Mouse (Mus musculus): ENCODE data around the gene Gm49510. TPM values are rescaled to one million over a fixed set of nuclear protein-coding genes. Genes with fewer than 3 reads are reported as not detected.

Gm49510 gene
- total RNA-seq, 1 experiment from 2014 or later: 1.0 TPM

DNA sequence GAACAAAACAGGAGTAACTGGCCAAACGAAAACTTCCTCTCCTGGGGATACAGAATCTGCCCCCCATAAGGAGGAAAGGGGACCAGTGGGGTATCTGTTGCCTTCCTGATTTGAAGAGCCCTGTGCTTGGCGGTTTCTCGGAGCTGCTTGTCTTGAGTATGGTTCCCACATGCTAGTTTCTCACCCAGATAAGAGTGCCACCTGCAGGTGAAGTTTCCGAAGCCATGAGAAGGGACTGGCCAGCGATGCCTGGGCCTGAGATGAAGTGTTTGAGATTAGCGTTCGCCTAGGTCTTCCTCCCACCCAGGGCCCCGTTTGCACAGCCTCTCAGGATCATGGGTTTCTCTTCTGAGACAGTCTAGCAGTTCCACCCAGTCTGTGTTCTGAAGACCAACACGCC, 12.6 kb downstream of the Gm49510 start:
- no peak for ATAC-seq (ENCODE audit: extremely low read depth, insufficient number of reproducible peaks, low FRiP score, poor library complexity, severe bottlenecking)

DNA sequence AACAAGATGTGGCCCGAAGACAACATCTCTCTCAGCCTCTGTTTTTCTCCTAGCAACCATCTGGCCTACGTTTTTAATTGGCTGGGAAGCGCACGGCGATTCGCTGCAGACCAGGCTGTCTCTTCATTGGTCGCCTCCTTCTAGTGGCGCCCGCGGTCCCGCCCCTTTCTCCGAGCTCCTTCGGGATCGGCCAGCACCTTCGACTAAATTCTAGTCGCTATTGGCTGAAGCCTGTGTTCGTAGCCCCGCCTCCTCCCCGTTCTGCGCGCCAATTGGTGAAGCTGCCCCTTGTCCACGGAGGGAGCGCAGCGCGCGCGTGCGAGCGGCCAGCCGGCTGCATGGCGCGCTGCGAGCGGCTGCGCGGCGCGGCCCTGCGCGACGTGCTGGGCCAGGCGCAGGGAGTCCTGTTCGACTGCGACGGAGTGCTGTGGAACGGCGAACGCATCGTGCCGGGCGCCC, 14.2 kb downstream of the Gm49510 start, which contains the start of gene Pdxp:
TSS of gene Pdxp (plus strand) at position 288 of the 459 bp plus-strand sequence.
- peak; percentile 82 for ATAC-seq (ENCODE audit: extremely low read depth, insufficient number of reproducible peaks, low FRiP score, poor library complexity, severe bottlenecking)

DNA sequence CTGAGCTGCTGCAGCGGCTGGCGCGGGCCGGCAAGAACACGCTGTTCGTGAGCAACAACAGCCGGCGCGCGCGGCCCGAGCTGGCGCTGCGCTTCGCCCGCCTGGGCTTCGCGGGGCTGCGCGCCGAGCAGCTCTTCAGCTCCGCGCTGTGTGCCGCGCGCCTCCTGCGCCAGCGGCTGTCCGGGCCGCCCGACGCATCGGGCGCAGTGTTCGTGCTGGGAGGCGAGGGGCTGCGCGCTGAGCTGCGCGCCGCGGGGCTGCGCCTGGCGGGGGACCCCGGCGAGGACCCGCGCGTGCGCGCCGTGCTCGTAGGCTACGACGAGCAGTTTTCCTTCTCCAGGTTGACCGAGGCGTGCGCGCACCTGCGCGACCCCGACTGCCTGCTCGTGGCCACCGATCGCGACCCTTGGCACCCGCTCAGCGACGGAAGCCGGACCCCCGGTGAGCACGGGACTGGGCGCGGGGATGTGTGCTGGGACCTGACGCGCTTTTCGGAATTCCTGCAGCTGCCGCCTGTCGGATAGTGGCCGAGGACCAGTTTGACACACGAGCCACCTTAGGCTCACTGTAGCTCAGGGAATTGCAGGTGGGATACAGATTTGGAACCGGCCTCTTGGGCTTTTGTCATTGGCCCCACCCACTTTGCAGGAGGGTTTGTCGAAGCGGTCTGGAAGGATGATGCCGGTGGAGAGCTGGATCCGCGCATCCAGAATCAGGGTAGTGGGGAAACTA, 14.8 kb downstream of the Gm49510 start:
- no peak for ATAC-seq (ENCODE audit: extremely low read depth, insufficient number of reproducible peaks, low FRiP score, poor library complexity, severe bottlenecking)

DNA sequence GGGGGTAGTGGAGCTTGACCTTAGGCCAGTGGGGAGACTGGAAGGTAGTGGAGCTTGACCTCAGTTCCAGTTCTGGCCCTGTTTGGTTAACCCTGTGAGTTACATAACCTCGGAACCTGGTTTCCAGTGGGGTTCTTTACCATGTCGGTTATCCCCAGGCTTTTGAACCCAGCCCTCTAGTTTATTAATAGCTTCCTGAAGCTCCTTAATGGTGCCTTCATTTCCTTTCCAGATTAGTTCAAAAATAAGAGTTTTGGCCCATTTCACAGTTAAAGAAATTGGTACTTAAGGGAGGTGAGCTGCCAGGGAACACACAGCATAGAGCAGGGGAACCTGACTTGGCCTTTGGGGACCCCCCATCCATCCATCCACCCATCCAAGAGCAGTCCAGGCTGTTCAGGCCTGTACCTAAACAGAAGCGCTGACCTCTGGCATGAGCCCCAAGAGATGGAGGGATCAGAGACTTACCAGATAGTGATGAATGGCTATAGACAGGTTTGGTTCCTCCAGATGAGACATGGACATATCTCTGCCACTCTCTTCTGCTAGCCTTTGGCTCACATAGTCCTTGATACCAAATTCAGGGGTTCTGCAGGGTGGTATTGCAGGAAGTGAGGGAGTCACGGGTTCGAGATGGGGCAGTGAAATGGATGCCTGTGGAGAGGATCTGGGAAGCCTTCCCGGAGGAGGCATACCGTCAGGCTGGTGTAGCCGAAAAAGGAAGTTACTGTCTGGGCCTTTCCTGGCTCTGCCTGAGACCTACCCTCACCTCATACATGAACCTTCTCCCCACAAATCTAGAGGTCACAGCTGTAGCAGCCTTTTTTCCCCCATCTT, 15.6 kb downstream of the Gm49510 start:
- ATAC-seq (ENCODE audit: extremely low read depth, insufficient number of reproducible peaks, low FRiP score, poor library complexity, severe bottlenecking): no peak

DNA sequence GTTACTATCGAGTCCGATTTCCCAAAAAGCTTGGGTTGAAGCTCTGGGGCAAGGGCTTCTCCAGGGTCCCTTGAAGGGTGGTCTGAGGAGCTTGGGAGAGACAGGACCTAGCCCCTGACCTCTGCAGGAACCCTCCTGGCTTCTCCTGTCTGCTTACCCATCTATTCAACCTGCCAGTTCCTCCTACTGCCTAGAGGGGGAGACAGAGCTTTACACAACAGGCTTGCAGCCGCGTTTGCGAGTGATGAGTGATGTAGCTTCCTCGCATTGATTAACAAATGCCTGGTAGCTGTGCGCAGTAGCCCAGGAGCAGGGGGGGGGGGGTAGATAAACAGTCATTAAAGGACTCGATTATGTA, 16.2 kb downstream of the Gm49510 start:
- ATAC-seq (ENCODE audit: extremely low read depth, insufficient number of reproducible peaks, low FRiP score, poor library complexity, severe bottlenecking): peak; percentile 67

DNA sequence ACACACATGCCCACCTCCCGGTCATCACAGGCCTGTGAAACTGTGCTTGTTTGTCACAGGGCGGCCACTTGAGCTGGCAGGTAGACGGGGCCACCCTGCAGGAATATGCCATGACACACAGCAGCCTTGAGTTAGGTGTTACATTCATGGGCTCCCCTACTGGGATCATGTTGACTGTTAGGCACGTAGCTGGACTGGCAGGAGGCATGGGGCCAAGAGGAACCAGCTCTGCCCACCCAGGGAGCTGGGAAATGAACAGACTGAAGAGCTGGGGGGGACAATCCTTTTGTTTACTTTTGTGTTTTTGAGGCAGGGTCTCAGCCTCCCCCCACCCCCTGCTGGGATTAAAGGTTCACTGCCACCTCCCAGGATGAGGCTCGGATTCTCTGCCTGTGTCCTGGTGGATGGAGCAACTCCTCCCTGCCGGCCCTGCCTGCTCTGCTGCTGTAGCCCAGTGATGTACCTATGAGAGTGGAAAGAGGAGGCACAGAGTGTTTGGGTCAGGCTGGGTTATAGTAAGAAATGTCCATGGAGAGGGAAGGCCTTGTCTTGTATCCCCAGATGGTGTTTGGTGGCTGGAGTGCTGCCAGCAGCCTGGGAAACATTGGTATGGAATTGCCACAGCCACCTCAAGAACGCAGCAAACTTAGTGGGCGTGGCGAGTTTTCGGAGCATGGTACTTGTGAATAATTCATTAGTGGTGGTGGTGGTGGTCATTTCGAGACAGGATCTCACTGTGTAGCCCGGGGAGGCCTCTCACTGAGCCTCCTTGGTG, 16.8 kb downstream of the Gm49510 start:
- ATAC-seq (ENCODE audit: extremely low read depth, insufficient number of reproducible peaks, low FRiP score, poor library complexity, severe bottlenecking): no peak

DNA sequence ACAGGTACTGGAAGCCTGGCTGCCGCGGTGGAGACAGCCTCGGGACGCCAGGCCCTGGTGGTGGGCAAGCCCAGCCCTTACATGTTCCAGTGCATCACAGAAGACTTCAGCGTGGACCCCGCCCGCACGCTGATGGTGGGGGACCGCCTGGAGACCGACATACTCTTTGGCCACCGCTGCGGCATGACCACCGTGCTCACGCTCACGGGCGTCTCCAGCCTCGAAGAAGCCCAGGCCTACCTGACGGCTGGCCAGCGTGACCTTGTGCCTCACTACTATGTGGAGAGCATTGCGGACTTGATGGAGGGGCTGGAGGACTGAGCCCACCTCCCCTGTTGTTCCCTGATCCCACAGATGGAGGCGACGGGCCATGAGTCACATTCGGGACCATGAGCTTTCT, 18.7 kb downstream of the Gm49510 start:
- ATAC-seq (ENCODE audit: extremely low read depth, insufficient number of reproducible peaks, low FRiP score, poor library complexity, severe bottlenecking): no peak

DNA sequence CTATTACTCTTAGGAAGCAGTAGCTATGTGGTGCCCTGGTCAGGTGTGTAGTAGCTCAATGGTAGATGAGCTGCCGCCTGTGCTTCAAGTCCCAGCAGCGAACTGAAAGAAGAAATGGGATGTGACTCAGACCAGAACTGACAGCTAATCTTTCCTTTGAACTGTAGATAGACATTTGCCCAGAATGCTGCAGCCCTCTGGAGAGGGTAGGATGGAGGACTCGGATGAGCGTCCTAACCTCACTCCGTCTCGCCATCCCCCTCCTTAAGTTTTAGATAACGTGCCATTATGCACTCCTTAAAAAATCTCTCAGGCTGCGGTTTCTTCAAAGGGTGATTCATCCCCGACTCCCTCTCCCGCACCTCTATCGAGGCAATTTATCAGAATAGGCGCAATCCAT, 20.4 kb downstream of the Gm49510 start:
- ATAC-seq (ENCODE audit: extremely low read depth, insufficient number of reproducible peaks, low FRiP score, poor library complexity, severe bottlenecking): no peak

DNA sequence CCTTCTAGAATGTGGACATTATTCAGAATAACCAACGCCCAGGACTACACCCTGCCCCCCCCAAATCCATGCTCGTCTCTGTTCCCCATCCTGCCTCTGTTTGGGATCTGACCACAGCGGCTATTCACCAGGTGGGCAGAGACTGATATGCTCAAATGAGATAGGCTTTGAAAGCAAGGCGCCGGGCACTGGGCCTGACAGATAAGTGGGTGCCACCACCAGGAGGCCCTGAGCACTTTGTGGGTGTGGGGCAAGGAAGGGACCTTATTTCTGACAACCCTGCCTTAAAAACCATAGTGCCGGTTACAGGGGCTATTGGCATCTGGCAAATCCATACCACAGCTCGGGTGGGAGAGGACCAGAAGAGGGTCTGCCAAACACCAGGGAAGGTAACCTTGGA, 23.2 kb downstream of the Gm49510 start:
- ATAC-seq (ENCODE audit: extremely low read depth, insufficient number of reproducible peaks, low FRiP score, poor library complexity, severe bottlenecking): no peak

DNA sequence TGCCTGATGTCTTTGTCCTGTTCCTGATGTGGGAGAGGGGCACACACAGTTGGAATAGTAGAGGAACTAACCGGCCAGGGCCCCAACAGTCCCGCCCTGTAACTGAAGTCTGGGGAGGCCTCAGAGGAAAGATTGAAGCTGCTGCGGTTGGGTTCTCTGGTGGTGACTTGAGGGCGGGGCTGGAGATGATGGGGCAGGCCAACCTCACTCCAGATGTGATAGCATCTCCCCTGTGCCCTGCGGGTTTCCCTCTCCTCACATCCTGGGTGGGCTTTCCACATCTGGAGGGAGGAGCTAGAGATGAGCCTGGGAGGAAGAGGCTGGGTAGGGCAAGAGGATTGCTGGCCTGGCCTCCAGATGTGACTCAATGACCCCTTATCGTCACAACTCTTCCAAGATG, 24.1 kb downstream of the Gm49510 start:
- no peak for ATAC-seq (ENCODE audit: extremely low read depth, insufficient number of reproducible peaks, low FRiP score, poor library complexity, severe bottlenecking)

DNA sequence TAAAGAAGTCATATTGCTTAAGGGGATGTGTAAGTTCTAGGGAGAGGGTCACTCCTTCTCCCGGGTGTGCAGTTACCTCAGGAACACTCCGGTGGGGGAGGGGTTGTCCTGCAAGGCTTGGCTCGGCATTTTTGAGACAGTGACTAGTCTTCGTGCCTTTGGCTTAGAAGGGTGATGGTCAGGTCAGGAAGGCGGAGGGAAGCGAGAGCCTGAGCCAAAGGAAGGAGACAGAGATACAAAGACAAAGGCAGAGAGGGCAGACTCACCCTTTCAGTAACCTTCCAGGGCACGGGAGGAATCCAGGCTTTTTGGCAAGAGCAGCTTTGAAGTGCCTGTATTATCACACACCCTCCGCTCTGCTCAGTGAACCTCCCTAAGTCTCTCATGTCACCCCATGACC, 25.7 kb downstream of the Gm49510 start:
- no peak for ATAC-seq (ENCODE audit: extremely low read depth, insufficient number of reproducible peaks, low FRiP score, poor library complexity, severe bottlenecking)

DNA sequence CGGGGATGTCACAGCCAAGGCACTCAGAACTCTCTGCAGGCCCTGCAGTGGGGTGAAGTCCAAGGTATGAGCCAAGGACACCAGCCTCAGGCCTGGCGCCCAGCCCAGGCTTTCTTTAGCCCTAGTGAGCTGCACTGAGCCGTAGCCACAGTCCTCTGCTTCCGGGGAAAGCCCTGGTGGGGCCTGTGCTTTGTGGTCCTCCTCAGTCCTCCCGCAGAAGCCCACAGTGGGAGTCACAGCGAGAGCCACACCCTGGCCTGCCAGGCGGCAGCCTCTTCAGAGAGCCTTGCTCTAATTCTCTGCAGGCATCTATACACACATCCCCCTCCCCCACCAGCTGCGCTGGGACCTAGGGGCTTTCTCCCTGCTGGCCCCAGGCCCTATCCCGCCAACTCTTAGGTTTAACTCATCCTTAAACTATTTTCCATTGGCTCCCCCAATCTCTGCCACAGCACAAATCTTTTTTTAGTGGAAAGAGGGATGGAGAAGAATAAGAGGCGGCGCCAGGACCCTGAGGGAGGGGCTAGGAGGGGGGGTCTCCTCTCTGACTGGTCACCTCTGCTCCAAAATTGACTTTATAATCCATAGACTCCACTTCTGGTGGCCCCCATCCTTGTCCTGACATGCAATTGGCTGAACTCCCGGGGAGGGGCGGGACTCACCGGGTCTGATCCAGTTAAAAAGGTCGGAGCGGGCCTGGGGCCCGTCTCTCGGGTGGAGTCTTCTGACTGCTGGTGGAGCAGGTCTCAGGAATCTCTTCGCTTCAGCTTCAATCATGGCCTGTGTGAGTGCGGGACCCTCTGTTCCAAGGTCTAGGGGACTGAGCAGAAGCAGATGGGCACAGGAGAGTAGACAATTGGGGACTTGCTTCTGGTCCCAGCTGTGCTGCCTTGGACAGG, 26.8 kb downstream of the Gm49510 start, which contains the start of gene Lgals1:
TSS of gene Lgals1 (plus strand) at position 705 of the 899 bp plus-strand sequence.
- ATAC-seq (ENCODE audit: extremely low read depth, insufficient number of reproducible peaks, low FRiP score, poor library complexity, severe bottlenecking): no peak

DNA sequence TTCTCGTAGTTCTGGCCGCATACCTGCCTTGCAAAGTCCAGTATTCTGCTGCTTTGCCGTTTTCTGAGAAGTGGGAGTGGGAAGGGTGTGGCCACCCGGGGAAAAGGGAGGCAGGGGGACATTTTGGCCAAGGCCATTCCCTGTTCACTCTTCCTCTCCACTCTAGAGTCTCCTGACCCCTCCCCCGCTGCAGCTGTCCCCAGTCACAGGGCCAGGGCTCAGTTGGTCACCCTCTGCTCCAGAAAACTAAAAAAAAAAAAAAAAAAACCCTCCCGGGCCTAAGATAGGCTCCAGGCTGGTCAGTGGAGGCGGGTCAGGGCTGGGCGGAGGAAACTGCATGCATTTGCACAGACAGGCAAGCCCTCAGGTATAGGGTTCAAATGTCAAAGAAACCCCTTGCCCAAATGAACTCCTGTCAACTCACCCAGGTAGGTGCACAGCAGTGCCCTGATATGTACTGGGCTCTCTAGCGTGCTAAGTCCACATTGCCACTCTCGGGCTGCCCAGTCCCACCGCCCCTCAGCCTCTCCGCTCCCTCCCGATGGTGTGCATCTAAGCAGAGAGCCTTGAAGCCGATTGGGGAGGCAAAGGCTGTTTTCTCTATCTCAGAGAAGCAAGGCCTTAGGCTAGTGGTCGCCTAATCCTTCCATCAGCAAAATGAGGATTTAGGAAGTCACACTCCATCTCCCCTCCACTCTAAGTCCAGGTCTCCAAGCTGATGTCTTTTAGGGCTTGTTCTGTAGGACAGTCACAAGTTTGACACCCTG, 27.7 kb downstream of the Gm49510 start:
- no peak for ATAC-seq (ENCODE audit: extremely low read depth, insufficient number of reproducible peaks, low FRiP score, poor library complexity, severe bottlenecking)

DNA sequence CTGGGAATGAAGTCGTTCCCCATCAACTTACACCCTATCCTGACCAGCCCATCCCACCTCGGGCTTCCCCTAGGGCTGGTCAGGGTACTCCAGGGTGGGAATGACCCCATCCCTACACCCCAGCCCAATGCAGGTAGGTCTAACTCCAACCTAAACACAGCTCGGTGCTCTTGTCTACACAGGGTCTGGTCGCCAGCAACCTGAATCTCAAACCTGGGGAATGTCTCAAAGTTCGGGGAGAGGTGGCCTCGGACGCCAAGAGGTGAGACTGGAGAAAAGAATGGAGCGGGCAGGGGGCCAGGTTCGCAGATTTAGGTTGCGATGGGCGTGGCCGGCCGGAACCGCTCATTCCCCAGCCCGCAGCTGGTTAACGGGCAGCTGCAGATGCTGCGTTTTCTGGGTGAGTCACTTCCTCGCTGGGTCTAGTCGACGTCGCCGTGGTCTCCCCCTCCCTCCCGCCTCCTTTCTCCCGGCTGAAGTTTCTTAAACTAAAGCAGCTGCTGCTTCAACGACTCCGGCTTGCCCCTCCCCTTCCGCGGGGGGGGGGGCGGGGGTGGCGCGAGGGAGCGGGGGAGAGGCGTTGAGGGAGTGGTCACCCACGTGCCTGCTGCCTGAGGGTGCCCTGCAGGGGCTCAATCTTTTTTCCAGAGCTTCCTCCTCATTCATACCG, 28.5 kb downstream of the Gm49510 start:
- peak; percentile 72 for ATAC-seq (ENCODE audit: extremely low read depth, insufficient number of reproducible peaks, low FRiP score, poor library complexity, severe bottlenecking)

DNA sequence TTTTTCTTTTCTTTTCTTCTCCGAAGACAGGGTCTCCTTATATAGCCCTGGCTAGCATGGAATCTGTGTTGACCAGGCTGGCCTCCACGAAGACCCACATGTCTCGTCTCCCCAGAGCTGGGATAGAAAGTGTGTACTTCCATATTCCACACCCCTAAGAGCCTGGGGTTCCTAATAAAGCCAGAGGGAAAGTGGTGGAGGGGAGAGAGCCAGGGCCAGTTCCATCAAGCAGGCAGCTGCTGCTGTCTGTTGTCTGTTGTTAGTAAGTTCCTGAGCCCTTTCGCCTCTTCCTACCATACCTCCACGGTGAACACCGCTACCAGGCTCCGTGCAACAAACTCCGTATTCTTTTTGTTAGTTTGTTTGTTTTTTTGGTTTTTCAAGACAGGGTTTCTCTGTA, 29.1 kb downstream of the Gm49510 start:
- no peak for ATAC-seq (ENCODE audit: extremely low read depth, insufficient number of reproducible peaks, low FRiP score, poor library complexity, severe bottlenecking)

DNA sequence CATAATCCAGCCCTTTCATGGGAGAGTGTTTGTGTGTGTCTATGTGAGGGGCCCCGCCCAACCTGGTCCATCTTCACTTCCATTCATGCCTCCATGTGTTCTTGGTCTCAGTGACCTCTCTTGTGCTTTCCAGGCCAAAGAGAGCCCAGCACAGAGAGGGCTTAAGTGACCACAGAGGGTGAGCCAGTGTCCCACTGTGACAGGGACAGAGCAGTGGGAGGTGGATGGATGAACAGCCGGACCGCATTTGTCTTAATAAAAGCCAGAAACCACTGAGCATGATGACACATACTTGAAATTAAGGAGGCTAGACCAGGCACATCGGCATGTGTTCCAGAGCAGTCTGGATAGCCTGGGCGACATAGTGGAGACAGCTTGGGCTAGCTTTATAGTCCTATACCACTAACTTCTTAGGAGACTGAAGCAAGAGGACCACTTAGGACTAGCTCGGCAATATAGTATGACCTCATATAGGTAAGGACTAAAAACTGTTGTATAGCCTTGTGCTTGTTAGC, 30.8 kb downstream of the Gm49510 start:
- no peak for ATAC-seq (ENCODE audit: extremely low read depth, insufficient number of reproducible peaks, low FRiP score, poor library complexity, severe bottlenecking)

DNA sequence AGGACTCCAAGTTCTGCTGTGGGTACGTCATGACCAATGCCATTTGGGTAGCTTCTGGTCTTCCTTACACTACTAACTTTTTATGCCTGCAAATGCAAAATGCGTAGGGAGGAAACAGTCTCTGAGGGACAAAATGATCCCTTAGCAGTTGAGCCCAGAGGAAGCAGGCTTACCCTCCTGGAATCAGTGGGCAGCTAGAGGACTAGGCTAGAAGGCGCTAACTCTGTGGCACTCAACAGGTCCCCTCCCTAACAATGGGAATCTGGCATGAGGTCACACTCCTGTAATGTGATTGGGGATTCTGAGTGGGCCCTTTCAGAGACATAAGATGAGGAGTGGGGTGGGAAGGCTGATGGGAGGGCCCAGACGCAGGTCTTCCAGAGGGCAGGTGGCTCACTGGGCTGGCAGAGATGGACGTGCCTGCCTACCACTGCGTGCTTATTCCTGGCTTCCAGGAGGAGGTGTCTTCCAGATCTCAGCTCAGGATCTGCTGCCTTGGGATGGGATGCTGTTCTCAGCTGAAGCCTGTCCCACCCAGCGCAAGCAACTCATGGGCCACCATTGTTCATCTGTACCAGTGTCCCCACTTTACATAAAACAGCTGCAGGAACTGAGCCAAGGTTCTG, 31.4 kb downstream of the Gm49510 start:
- no peak for ATAC-seq (ENCODE audit: extremely low read depth, insufficient number of reproducible peaks, low FRiP score, poor library complexity, severe bottlenecking)
